Mouse (Mus musculus): ENCODE measurements around the gene Rnf103. TPM values are rescaled to one million over a fixed set of nuclear protein-coding genes. Genes with fewer than 3 reads are reported as not detected.
"Not testable (repeated sequence)": the region's sequence is repeated elsewhere in the genome, so short reads cannot be mapped to it uniquely, and the experiment has no call there.

The Rnf103 gene
- polyA plus RNA-seq, 1 experiment, result 4.5 TPM

DNA sequence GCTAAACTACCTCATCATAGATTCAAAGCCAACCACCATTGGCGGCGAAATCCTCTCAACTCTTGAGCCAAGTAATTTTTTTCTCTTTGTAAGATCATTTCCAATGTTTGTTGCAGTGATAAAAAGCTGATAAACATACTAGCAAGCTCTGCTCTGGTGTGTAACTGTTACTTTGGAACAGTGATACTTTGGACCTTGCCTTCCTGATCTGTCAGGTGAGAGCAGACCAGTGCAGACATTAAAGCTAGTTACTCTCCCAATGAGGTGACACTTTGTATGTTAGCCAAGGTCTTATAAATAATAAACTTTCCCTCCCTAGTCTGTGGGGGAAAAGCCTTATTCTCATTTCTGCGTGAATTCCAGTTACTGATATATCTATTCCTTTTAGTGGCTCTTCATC lies 18.1 kb upstream of the Rnf103 start:
- TF ChIP-seq CEBPB (IDR thresholded peaks at IDR 0.05; ENCODE audit: low read depth), result no peak
- TF ChIP-seq USF1 (IDR thresholded peaks at IDR 0.05; ENCODE audit: low read depth), result no peak
- no peak for TF ChIP-seq FOSL1 (IDR thresholded peaks at IDR 0.05; ENCODE audit: insufficient read depth, low read length, poor library complexity, severe bottlenecking)
- TF ChIP-seq MYOD1 (IDR thresholded peaks at IDR 0.05; ENCODE audit: control insufficient read depth, insufficient read length, low read depth), result no peak
- no peak for TF ChIP-seq CTCF (IDR thresholded peaks at IDR 0.05; ENCODE audit: control insufficient read depth, insufficient read depth, insufficient read length)
- no peak for TF ChIP-seq MYOG (IDR thresholded peaks at IDR 0.05; ENCODE audit: control insufficient read depth, extremely low read depth, insufficient read length)
- no peak for TF ChIP-seq MAX (IDR thresholded peaks at IDR 0.05)
- H3K27me3 ChIP-seq (ENCODE audit: control insufficient read depth, insufficient read depth, insufficient read length), result no peaks in the 10 kb centered on the region
- H3ac ChIP-seq (ENCODE audit: control insufficient read depth, insufficient read length, low read depth), result no peak overlapping the region
- H3K79me3 ChIP-seq (ENCODE audit: low read depth), result no peaks in the 10 kb centered on the region
- H3K36me3 ChIP-seq (ENCODE audit: control insufficient read depth, insufficient read depth), result no peaks in the 10 kb centered on the region
- H3K79me2 ChIP-seq (ENCODE audit: control insufficient read depth, insufficient read depth), result no peaks in the 10 kb centered on the region
- no peak overlapping the region for H3K4me3 ChIP-seq (ENCODE audit: insufficient read depth, poor library complexity, severe bottlenecking)

DNA sequence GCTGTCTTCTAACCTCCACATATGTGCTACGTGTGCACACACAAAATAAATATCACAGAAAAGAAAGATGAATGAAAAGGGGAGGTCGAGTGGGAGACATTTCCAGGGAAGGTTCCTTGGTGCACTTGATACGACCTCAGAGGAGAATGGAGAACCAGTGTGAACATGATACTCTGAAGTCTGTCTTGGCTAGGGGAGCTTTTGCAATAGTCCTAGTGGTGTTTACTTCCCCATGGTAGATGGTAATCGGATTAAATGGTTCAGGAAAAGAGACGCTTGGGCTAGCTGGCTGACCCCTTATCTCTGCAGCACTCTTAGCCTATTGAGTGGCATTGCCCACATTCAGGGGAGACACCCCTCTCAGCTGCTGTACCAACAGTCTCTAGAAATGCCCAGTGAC lies 16.9 kb upstream of the Rnf103 start:
- no peaks in the 10 kb centered on the region for H3K79me3 ChIP-seq (ENCODE audit: low read depth)
- TF ChIP-seq CEBPB (IDR thresholded peaks at IDR 0.05; ENCODE audit: low read depth) (no peak), MYOD1 (IDR thresholded peaks at IDR 0.05; ENCODE audit: control insufficient read depth, insufficient read length, low read depth) (no peak), MYOG (IDR thresholded peaks at IDR 0.05; ENCODE audit: control insufficient read depth, extremely low read depth, insufficient read length) (no peak), USF1 (IDR thresholded peaks at IDR 0.05; ENCODE audit: low read depth) (no peak), CTCF (IDR thresholded peaks at IDR 0.05; ENCODE audit: control insufficient read depth, insufficient read depth, insufficient read length) (no peak), FOSL1 (IDR thresholded peaks at IDR 0.05; ENCODE audit: insufficient read depth, low read length, poor library complexity, severe bottlenecking) (no peak), MAX (IDR thresholded peaks at IDR 0.05) (no peak)
- no peak overlapping the region for H3K4me3 ChIP-seq (ENCODE audit: insufficient read depth, poor library complexity, severe bottlenecking)
- no peaks in the 10 kb centered on the region for H3K79me2 ChIP-seq (ENCODE audit: control insufficient read depth, insufficient read depth)
- H3K27me3 ChIP-seq (ENCODE audit: control insufficient read depth, insufficient read depth, insufficient read length), result no peaks in the 10 kb centered on the region
- no peaks in the 10 kb centered on the region for H3K36me3 ChIP-seq (ENCODE audit: control insufficient read depth, insufficient read depth)
- no peak overlapping the region for H3ac ChIP-seq (ENCODE audit: control insufficient read depth, insufficient read length, low read depth)

DNA sequence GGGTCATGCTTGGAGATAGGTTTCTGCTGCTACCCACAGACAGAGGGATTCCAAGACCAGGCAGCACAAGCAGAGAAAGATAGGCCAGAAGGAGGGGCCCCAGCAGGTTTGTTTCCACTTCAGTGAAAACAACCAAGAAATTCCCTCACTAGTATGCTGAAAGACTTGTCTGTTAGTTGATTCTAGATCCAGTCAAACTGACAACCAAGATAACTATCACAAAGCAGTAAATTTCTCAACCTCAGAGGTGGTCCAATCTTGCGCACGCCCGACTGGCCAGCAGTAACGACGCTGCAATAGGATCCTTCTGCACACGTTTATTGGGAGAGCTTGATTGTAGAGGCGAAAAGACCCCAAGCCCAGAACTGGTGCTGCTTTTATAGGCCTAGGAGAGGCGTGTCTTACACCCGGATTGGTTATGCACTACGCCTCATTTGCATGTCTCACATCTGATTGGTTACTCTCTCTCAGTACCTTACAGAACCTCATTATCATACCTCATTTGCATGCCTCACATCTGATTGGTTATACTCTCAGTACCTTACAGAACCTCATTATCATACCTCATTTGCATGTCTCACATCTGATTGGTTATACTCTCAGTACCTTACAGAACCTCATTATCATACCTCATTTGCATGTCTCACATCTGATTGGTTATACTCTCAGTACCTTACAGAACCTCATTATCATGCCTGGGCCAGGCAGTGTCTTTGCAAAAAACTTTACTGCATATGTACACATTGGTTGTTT lies 14.7 kb upstream of the Rnf103 start:
- not testable (repeated sequence) for H3K27me3 ChIP-seq (ENCODE audit: control insufficient read depth, insufficient read depth, insufficient read length); H3K36me3 ChIP-seq (ENCODE audit: control insufficient read depth, insufficient read depth); H3ac ChIP-seq (ENCODE audit: control insufficient read depth, insufficient read length, low read depth); H3K79me3 ChIP-seq (ENCODE audit: low read depth); H3K4me3 ChIP-seq (ENCODE audit: insufficient read depth, poor library complexity, severe bottlenecking); H3K79me2 ChIP-seq (ENCODE audit: control insufficient read depth, insufficient read depth)

DNA sequence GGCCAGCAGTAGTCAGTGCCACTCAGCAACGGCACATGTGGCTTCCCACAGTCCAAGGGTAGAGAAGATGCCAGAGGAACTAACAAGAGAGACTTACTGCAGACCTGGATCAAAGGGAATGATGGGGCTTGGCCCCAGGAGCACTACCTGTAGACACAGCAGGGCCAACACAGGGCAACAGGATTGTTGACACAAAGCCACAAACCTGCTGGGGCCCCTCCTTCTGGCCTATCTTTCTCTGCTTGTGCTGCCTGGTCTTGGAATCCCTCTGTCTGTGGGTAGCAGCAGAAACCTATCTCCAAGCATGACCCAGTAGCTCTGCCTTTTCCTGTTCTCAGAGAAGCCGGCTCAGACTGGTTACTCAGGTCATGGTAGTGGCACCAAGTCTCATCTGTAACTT lies 14.1 kb upstream of the Rnf103 start:
- H3K79me3 ChIP-seq (ENCODE audit: low read depth); H3K36me3 ChIP-seq (ENCODE audit: control insufficient read depth, insufficient read depth); H3K79me2 ChIP-seq (ENCODE audit: control insufficient read depth, insufficient read depth); H3ac ChIP-seq (ENCODE audit: control insufficient read depth, insufficient read length, low read depth); H3K4me3 ChIP-seq (ENCODE audit: insufficient read depth, poor library complexity, severe bottlenecking); H3K27me3 ChIP-seq (ENCODE audit: control insufficient read depth, insufficient read depth, insufficient read length): not testable (repeated sequence)

DNA sequence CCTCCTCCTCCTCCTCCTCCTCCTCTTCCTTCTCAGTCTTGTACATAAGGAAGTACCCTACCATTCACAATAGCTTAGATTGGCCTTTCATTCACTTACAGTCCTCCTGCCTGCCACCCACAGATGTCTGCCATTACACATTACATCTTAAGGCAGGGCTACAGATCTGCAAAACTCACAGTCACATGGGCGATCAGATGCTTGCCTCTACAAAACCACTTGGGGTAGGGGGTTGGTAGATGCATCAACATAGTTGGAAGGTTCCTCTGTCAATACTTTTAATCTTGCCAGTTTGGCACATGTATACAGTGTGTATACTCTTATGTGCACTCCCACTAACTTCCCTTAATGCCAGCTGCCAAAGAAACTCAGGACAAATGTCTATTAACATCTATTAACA lies 13.6 kb upstream of the Rnf103 start:
- Histone ChIP-seq H3K4me3 (ENCODE audit: insufficient read depth, poor library complexity, severe bottlenecking) (no peak overlapping the region), H3ac (ENCODE audit: control insufficient read depth, insufficient read length, low read depth) (no peak overlapping the region), H3K27me3 (ENCODE audit: control insufficient read depth, insufficient read depth, insufficient read length) (no peaks in the 10 kb centered on the region), H3K79me3 (ENCODE audit: low read depth) (no peaks in the 10 kb centered on the region), H3K79me2 (ENCODE audit: control insufficient read depth, insufficient read depth) (no peaks in the 10 kb centered on the region), H3K36me3 (ENCODE audit: control insufficient read depth, insufficient read depth) (no peaks in the 10 kb centered on the region)
- TF ChIP-seq FOSL1 (IDR thresholded peaks at IDR 0.05; ENCODE audit: insufficient read depth, low read length, poor library complexity, severe bottlenecking), result no peak
- no peak for TF ChIP-seq CTCF (IDR thresholded peaks at IDR 0.05; ENCODE audit: control insufficient read depth, insufficient read depth, insufficient read length)
- TF ChIP-seq MYOD1 (IDR thresholded peaks at IDR 0.05; ENCODE audit: control insufficient read depth, insufficient read length, low read depth), result no peak
- TF ChIP-seq CEBPB (IDR thresholded peaks at IDR 0.05; ENCODE audit: low read depth), result no peak
- TF ChIP-seq USF1 (IDR thresholded peaks at IDR 0.05; ENCODE audit: low read depth), result no peak
- TF ChIP-seq MAX (IDR thresholded peaks at IDR 0.05), result no peak
- TF ChIP-seq MYOG (IDR thresholded peaks at IDR 0.05; ENCODE audit: control insufficient read depth, extremely low read depth, insufficient read length), result no peak

DNA sequence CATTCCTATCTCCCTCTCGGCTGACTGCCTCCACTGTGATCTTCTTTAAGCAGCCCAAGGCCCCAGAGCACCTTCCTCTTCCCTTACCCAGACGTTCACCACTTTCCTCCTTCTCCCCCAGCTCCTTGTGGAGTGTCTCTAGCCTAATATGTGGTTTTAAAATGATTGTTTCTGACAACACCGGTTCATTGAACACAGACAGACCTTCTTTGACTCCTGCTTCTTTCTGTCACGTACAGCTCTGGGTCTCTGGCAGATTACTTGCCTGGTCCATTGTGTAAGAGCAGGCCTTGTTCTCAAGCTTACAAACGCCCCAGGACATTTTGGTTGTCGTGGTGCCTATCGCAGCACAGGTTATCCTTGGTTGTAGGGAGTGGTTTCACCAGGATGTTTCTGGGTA lies 12.6 kb upstream of the Rnf103 start:
- TF ChIP-seq MAX (IDR thresholded peaks at IDR 0.05) (no peak), FOSL1 (IDR thresholded peaks at IDR 0.05; ENCODE audit: insufficient read depth, low read length, poor library complexity, severe bottlenecking) (no peak), MYOD1 (IDR thresholded peaks at IDR 0.05; ENCODE audit: control insufficient read depth, insufficient read length, low read depth) (no peak), CTCF (IDR thresholded peaks at IDR 0.05; ENCODE audit: control insufficient read depth, insufficient read depth, insufficient read length) (no peak), MYOG (IDR thresholded peaks at IDR 0.05; ENCODE audit: control insufficient read depth, extremely low read depth, insufficient read length) (no peak), CEBPB (IDR thresholded peaks at IDR 0.05; ENCODE audit: low read depth) (no peak), USF1 (IDR thresholded peaks at IDR 0.05; ENCODE audit: low read depth) (no peak)
- H3K79me3 ChIP-seq (ENCODE audit: low read depth), result no peaks in the 10 kb centered on the region
- no peak overlapping the region for H3ac ChIP-seq (ENCODE audit: control insufficient read depth, insufficient read length, low read depth)
- no peaks in the 10 kb centered on the region for H3K36me3 ChIP-seq (ENCODE audit: control insufficient read depth, insufficient read depth)
- H3K79me2 ChIP-seq (ENCODE audit: control insufficient read depth, insufficient read depth), result no peaks in the 10 kb centered on the region
- no peak overlapping the region for H3K4me3 ChIP-seq (ENCODE audit: insufficient read depth, poor library complexity, severe bottlenecking)
- peaks cover 7% of the 10 kb centered on the region for H3K27me3 ChIP-seq (ENCODE audit: control insufficient read depth, insufficient read depth, insufficient read length)
